Mouse (Mus musculus): Measurements from ENCODE around the gene Sema4c.
"Not testable (repeated sequence)": the region's sequence is repeated elsewhere in the genome, so short reads cannot be mapped to it uniquely, and the experiment has no call there.

Sema4c gene

DNA sequence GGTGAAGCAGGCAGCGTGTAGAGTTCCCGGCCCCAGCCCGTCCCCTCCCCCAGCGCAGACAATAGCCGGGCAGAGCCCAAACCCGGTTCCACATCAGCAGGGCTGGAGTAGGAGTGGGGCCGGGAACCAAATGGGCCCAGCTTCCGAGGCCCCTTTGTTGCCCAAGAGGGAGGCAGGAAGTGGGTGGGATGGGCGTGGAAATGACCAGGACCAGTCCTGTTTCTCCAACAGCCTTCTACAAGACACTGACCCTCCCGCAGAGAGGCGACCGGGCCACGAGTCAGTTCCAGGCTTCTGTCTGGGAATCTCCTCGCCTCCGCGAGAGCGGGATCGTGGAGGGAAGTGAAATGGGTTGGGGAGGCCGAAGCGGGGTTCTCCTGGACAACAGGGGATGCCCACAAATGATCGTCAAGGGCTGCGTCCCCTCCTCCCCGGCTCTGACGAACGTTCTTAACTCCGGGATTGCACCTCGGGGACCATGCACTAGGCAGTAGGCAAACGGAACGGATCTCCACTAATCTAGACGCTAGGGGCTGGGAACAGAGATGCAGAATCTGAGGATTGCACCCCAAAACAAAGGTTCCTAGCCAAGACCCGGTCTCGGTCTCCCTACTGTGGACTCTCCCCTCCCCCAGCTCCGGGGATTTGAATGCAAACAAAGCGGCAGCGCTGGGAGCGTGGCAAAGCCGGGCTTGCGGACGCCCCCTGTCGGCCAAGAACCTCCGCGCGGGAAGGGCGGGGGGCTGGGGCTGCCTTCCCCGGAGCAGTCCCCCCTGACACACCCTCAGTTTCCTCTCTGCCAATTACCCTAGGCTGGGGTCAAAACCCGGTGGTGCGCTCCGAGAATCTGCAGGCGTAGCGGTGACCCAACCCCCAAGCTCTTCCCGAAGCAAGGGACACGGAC is 1.3 kb downstream of the Sema4c start:
- DNase-seq (ENCODE audit: low read depth, low spot score), result peak; percentile 96

DNA sequence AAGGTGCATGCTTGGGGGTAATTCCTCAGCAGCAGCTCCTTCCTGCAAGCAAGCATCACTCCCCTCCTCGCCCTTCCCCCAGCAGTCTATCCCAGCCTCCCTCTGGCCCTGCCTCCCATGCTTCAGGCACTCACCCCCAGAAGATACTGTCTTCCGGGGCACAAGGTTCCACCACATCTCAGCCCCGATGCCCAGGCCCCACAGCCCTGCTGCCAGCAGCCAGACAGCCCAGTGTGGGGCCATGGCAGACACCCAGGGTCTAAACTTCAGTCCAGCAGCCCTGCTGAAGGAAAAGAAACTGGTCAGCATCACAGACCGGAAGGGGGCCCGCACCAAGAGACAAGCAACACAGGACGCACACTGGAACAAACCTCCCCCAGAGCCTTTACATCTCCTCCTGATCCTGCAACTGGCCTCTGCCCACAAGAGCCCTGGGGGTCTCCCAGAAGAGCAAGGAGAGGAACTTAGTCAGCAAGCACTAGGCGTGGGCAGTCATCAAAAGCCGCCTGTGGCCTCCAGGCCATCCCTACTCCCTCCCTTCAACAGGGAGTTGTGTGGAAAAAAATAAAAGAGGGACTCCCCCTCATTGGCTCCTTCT is 2.3 kb downstream of the Sema4c start:
- peak; percentile 69 for DNase-seq (ENCODE audit: low read depth, low spot score)

DNA sequence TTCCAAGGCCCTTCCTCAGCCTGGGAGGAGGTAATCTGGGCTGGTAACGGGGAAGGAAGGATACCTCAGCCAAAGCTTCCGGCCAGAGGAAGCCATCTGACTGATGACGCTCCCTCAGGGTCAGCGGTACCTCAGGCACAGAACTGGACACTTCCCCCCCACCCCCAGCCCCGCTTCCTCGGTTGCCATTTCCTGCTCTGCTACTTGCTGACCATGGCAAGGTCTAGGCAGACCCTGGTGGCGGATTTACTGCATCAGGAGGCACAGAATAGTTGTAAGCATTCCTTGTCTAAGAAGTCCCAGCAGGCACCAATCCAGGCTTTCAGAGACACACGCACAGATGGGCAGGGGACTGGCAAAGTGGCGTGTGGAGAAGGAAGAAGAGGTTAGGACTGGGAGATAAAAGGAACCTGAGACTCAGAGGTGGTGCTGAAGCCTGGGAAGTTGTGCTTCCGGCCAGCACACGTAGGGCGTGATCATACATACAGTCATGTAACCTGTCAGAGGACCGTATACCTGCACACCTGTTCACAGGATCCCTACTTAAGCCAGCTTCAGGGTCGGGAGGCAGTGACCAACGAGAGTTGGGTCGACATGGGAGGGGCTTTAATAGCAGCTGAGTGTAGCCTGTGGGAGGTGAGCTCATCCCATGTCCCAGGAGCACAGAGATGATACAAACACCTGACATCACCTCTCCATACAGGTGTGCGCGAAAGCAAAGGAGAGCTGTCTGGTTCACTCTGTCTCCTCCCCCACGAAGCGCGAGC is 3.3 kb downstream of the Sema4c start:
- DNase-seq (ENCODE audit: low read depth, low spot score), result no peak

DNA sequence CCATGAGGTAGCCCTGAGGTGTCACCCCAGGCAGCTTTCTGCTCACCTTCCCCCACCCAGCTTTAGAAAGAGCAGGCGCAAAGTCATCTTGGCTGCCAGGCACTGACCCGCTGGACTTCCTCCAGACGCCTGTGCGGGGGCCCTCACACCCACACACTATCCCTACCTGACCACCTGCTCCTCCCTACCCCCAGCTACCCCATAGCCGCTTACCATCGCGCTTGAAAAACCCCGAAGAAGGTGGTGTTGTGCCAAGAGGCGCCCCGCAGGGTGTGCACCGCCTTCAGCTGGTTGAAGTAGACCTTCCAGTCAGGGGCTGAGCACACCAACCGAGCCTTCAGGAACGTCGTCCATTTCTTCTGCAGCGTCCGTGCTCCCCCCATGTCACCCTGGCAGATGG is 5.6 kb downstream of the Sema4c start:
- DNase-seq (ENCODE audit: low read depth, low spot score), result no peak

DNA sequence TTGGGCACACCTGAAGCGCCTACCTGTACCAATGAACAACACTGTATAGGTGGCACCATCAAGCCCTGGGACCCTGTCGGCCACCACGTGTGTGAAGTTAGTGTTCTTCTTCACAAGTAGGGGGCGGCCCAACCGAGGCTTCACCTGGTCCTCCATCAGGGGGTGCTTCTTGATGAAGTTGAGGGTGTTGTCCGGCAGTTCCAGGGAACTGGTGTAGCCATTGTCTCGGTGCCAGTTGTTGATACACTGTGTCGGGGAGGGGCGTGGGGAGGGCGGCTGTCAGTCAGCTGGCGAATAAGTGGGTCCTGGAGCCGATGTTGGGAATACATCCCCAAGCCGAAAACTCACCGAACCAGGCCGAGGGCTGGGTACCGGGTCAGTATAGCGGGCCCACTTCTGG is 6.2 kb downstream of the Sema4c start:
- no peak for DNase-seq (ENCODE audit: low read depth, low spot score)

GRCm38 (mm10) chr1:36550075-36550863 is 7.9 kb downstream of the Sema4c start:
- no peak for DNase-seq (ENCODE audit: low read depth, low spot score)

GRCm38 (mm10) chr1:36549491-36549890 is 8.7 kb downstream of the Sema4c start:
- no peak for DNase-seq (ENCODE audit: low read depth, low spot score)

GRCm38 (mm10) chr1:36548771-36549170 is 9.4 kb downstream of the Sema4c start:
- no peak for DNase-seq (ENCODE audit: low read depth, low spot score)

DNA sequence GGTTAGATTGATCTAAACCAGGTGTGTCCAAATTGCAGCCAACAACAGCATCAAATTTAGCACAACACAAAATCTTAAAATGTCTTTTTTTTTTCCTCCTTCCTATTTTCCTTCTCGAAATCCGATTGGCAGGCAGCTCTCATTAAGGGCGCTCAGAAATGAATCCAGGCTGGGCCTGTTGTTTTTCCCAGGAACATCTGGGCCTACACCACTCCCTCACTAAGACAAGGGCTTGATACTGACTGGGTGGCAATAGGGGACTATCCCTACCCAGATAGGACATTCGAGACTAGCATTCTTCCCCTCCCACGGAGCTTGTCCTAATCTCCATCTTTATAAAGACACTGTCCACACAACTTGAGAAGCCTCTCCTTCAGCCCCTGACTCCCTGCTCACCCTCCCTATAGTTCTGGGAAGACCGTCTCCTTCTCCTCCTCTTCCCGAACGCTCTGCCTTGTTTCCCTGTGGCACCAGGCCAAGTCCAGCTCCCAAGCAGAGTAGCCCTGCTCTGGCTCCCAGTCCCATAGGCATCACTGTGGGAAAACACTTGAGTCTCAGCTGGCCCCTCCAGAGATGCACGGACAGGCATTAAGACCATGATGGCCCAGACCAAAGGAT is 10.1 kb downstream of the Sema4c start:
- DNase-seq (ENCODE audit: low read depth, low spot score), result peak; percentile 51

DNA sequence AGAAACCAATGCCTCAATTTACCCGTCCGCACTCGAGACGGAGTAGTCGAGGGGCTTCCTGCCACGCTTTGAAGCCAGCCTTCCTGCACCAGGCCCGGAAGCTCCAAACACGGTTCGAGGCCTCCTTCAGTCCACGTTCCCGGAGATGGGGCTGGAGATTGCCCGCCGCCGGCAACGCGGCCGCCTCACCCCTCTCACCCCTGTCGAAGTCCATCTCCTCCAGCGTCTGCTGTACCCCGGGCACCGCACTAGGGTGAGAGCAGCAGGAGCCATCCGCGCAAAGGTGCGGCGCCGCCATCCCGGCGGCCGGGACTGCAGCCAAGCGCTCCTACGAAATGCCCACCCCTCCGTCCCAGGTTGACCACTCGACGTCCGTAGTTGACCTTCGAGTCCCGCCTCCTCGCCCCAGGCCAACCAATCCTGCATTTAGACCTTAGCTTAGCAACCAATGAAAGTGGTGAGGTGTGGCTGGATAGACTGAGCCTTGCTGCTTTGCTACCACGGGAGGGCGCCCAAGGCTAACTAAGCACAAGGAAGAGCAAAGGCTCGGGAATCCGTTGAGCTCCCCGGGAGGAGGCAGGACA is 11.2 kb downstream of the Sema4c start, which contains the start of gene Ankrd39:
TSS of gene Ankrd39 (minus strand) at position 558 of the 584 bp plus-strand sequence.
- DNase-seq (ENCODE audit: low read depth, low spot score), result peak; percentile 99

GRCm38 (mm10) chr1:36545845-36546600 is 12.1 kb downstream of the Sema4c start:
- DNase-seq (ENCODE audit: low read depth, low spot score), result no peak

GRCm38 (mm10) chr1:36545382-36545781 is 12.8 kb downstream of the Sema4c start:
- no peak for DNase-seq (ENCODE audit: low read depth, low spot score)

DNA sequence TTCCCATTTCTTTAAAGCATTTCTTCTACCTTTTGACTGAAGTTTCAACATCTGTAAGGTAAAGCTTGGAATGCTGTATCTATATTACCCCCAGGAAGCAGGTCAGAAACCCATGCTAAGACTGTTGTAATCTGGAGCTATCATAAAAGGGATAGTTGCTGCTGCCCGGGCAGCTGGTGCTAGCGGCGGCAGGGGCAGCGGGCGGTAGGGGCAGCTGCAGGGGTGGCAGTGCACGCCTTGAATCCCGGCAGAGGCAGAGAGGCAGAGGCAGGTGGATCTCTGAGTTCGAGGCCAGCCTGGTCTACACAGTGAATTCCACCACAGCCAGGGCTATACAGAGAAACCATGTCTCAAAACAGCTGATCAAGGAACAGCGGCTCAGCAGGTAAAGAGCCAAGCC is 15.2 kb downstream of the Sema4c start:
- DNase-seq (ENCODE audit: low read depth, low spot score), result no peak

DNA sequence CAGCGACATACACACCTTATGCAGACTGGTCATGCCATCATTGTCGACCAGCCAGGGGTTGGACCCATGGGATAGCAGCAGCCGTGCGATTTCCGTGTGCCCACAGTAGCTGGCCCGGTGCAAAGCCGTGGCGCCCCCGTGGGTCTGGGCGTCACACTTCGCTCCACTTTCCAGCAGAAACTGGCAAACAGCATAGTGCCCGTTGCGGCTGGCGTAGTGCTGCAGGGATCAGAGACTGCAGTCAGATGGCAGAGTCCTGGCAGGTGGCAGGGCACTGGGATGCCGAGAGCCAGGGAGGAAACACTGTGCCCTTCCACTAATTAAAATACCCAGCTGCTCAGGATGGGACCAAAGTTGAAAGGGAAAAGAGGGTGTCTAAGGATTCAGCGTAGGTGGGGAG is 16.3 kb downstream of the Sema4c start:
- no peak for DNase-seq (ENCODE audit: low read depth, low spot score)

- DNase-seq (ENCODE audit: low read depth, low spot score), result no peak
Measured at GRCm38 (mm10) chr1:36540807-36541206, 17.3 kb downstream of the Sema4c start.

DNA sequence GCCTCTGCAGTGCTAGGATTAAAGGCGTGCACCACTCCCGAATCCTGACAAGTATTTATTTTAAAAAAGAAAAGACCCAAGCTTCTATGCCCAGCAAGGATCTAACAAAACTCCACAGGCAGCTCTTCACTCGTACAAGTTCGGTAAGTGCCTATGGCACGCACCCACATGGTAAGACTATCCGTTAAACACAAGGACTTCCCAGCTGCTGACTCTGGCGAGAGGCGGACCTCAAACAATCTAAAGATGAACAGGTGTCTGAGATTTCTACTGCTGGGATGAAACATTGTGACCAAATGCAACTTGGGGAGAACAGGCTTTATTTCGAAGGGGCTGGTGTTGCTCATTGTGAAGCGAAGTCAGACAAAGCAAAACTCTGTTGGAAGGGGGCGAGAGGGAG is 18.0 kb downstream of the Sema4c start:
- DNase-seq (ENCODE audit: low read depth, low spot score), result no peak

DNA sequence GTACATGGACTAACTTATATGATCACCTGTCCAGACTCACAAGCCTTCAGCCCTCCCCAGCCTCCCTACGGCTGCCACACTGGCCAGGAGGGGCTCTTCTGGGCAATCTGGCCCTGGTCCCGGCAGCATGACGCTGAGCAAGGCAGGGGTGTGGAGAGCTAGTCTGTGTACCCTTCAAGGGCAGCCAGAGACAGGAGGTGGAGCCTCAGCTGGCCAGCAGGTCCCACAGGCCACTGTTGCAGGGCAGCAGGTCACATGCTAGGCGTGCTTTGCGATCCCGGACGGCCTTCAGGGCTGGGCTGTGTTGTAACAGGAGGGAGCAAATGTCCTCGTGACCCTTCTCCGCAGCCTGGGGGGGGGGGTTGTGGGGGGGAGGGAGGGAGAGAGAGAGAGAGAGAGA is 19.0 kb downstream of the Sema4c start, which contains the start of gene Gm42417:
TSS of gene Gm42417 (minus strand) at position 244 of the 400 bp plus-strand sequence.
- no peak for DNase-seq (ENCODE audit: low read depth, low spot score)

GRCm38 (mm10) chr1:36538727-36539126 is 19.4 kb downstream of the Sema4c start:
- DNase-seq (ENCODE audit: low read depth, low spot score), result no peak

GRCm38 (mm10) chr1:36536783-36537182 is 21.4 kb downstream of the Sema4c start, which contains the start of gene Ankrd23:
TSS of gene Ankrd23 (minus strand) at chr1:36536883.
- DNase-seq (ENCODE audit: low read depth, low spot score), result not testable (repeated sequence)

- DNase-seq (ENCODE audit: low read depth, low spot score), result no peak
Measured at GRCm38 (mm10) chr1:36536397-36536728, 21.8 kb downstream of the Sema4c start.

Data from 3T3-L1 (cell line).